Mouse (Mus musculus) ES-CJ7 (cell line): ENCODE data around the gene Fam174a.

Source experiments
- DNase-seq: peaks from one replicate; pipeline ENCODE4 v3.0.0; 2011; ENCODE audit warnings: low read depth, low spot score

The Fam174a gene

DNA sequence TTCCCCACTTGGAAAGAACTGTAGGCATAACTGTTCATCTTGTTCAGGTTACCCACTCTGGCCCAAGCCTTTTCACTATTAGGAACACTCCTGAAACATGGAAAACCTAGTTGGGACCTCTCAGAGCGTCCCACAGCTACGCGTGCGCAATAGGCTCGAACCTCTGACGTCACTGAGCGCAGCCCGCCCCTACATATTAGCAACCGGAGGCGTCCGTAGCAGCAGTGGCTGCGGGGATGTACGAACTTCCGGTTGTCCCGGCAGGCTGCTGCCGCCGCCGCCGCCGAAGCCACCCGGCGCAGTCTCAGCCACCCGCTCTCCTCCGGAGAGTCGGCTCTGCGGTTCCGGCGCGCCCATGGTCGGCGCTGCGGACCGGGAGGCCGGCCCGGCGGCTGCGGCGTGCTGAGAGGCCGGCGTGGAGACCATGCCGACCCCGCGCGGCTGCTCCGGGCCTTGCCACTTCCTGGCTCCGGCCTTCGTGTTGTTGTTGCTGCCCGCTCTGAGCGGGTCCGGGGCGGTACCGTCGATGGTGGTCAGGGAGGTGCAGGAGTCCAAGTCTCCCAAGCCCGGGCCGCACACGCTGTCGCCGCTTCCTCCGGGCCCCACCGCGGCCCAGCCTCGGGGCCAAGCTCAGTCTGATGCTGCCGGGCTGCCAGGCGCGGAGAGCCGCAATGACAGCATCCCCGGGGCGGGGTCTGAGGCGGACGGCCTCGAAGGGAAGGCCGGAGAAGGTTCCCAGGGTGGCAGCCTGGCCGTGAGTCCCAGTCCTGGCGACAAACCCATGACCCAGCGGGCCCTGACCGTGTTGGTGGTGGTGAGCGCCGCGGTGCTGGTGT lies at the start of gene Fam174a:
TSS of gene Fam174a (plus strand) at position 231 of the 836 bp plus-strand sequence.
- DNase-seq: peak; percentile 96

DNA sequence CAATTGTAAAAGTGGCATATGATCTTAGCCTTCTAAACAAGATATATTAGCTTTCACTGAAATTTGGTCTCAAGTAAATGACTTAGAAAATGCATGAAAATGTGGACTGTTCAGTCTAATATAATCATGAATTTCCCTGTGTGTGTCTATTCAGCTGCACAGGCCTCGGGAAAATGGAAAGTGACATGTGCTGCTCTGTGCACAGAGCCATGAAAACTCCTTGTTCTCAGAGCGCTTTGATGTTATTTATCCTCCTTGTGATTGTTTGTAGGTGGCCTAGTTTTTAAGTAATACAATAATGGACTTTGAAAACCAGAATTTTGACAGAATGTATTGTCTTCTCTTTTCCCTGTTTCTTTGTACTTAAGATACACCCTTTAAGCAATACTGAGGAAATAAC lies 49.6 kb upstream of the Fam174a start:
- DNase-seq: no peak

DNA sequence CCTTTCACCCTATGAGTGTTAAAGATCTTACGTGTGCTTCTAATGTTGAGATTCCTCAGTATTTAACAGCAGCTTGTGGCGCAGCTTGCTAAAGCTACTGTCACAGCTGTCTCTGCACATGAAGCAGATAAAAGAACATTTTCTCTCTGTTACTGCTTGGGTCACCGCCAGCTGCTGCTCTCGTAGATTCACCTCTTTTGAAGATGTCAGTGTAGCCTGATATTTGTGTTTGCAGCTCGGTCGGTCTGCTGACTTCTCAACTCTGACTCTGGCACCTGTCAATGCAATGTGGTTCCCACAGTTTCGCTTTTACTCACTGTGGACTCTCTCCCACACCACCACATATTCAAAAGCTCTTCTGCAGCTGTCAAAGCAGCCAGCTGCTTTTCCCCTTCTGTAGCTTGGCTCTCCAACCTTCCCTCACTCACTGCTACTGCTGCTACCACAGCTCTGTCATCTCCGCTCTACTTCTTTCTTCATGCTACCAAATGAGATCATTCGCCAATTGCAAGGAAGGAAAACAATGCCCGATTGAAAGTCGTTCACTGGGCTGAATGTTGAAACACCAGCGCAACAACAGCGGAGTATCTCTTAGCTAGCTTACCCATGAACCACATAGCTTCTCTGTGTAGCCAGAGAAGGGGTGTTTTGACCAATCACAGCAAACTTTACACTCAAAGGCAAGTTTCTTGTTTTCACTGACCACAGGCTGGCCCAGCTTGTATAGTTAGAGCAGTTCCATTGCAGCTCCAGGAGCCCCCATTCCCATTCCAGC lies 45.3 kb upstream of the Fam174a start:
- no peak for DNase-seq

DNA sequence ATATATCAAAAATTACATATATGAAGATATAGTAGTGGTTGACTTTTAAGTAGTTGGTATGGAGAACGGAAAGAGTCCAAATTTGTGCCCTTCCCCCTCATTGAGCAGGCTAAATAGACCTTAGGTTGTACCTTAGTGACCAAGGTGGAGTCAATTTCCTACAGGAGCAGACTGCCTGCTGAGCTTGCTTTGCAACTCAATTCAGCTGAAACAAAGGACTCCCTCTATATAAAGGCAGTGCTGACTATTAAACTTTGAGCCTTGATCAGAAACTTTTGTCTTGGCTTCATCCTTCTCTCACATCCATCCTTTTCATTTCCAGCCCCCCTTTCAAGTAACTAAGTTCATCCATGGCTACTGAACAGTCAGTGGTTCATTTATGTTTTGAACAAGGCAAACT lies 40.1 kb upstream of the Fam174a start:
- DNase-seq: peak; percentile 88

DNA sequence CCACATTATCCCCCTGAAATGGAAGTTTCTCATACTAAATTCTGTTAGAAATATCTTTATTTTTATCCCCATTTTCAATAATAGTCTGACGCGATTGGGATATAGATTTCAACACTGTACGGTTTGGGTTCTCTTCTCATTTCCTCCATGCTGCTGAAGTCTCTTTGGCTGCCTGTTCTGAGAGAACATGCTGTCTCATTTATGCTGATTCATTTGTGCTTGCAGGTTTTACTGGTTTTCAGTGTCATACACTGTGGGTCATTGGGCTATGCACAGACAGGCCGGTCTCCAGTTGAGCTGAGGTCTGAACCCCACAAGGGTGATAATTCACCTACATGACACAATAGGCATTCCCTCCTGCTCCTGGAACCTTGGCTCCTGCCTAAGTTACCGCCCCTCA lies 5.1 kb upstream of the Fam174a start:
- no peak for DNase-seq

DNA sequence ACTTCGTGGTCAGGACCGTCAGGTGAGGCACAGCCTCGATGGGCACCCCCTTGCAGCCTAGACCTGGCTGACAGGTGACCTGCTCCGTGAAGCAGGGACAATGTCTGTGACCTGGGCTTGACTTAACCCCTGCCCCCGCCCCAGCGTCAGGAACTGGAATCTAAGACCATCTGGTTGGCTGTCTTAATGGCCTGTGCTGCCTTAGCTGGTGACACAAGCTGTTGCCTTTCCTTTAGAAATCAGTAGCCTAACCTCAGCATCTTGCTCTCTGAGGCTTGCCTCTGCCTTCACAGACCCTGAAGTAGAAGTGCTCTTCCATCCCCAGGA lies 769 bp downstream of the Fam174a start:
- peak; percentile 32 for DNase-seq

DNA sequence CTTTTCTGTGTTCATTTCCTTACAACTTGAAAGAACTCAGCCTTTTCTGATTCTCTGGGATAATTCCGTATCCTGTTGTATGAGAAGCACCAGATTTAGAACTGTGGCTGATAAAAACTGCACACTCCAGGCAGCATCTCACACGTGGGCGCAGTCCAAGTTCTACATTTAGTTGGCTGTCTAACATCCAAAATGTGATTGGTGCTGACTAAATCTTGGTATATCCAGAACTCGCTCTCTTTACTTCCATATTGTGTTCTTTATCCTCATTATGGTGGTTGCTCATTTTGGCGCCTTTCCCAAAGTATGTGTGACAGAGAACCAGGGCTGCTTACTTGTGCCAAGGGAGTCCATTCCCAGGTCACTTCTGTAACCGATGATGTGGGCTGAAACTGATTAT lies 2.6 kb downstream of the Fam174a start:
- DNase-seq: no peak

- DNase-seq: no peak
Measured at GRCm38 (mm10) chr1:95322219-95322618, 8.8 kb downstream of the Fam174a start.

DNA sequence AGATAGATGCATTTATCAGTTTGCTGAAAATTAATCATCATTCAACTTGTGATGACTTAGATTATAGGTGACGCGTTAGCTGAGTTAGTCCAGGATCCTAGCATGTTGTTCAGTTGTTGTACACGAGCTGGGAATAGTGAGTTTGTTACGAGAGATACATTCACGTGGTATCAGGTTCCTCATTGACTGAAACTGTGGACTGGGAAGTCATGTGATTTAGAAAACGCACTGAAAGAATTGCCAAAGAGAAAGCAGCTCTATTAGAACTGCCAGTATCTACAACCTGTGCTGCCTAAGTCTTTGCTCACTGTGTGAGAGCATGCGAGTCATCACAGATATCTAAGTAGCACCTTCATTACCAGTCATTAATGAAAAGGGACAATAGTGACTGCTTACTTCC lies 9.6 kb downstream of the Fam174a start:
- no peak for DNase-seq

- DNase-seq: no peak
Measured at GRCm38 (mm10) chr1:95326856-95327255, 13.4 kb downstream of the Fam174a start.

- no peak for DNase-seq
Measured at GRCm38 (mm10) chr1:95339618-95340017, 26.2 kb downstream of the Fam174a start.

DNA sequence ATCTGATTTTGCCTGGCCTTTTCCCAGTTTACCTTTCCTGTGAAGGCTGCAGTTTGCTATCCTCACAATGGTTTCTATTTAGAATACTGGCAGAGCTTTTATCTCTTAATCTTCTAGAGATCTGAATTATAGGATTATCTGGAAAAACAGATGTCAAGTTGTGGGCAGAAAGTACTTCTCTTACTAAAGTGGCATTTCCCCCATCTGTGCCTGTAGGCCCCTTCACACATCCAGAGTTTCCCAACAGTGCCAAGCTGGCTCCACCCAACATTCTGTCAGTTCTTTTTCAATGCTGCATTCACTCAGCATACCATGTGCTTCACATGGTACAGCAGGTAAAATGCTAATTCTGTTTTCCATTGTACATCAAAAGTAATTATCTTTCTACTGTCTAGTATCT lies 28.8 kb downstream of the Fam174a start:
- no peak for DNase-seq

- DNase-seq: no peak
Measured at GRCm38 (mm10) chr1:95343585-95344485, 30.4 kb downstream of the Fam174a start.

DNA sequence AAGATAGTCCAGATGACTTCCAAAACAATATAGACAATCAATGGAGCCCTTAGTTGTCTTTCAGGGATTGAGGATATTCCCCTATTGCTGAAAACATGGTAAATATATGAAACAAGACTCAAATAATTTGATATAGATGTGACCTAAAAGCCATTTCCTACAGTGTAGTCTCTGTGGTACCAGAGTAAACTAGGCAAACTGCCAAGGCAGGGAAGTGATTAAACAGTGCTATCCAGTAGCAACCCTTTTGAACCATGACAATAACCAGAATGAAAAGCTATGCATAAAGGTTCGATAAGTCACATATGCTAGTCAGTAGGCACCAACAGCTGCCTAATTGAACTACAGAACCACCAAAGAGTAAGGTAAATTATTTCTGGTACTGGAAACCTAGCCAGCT lies 40.7 kb downstream of the Fam174a start:
- DNase-seq: no peak

DNA sequence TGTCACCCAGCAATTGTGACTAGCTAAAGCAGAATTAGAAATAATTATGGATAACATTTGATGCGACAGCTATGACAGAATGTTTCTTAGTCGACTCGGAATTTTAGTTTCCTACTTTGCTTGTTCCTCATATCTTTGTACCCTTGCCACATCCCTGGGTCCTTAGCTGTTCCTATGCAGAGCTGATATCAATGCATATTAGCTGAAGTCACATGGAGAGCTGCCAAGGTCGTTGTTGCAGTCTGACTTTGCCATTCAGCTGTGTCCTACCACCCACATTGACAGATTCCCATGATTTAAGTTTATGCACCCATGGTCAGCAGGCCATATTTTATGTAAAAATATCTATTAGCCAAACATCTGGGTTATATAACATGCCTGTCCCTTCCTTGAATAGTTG lies 43.5 kb downstream of the Fam174a start:
- no peak for DNase-seq

- DNase-seq: no peak
Measured at GRCm38 (mm10) chr1:95363692-95364091, 50.3 kb downstream of the Fam174a start.

DNA sequence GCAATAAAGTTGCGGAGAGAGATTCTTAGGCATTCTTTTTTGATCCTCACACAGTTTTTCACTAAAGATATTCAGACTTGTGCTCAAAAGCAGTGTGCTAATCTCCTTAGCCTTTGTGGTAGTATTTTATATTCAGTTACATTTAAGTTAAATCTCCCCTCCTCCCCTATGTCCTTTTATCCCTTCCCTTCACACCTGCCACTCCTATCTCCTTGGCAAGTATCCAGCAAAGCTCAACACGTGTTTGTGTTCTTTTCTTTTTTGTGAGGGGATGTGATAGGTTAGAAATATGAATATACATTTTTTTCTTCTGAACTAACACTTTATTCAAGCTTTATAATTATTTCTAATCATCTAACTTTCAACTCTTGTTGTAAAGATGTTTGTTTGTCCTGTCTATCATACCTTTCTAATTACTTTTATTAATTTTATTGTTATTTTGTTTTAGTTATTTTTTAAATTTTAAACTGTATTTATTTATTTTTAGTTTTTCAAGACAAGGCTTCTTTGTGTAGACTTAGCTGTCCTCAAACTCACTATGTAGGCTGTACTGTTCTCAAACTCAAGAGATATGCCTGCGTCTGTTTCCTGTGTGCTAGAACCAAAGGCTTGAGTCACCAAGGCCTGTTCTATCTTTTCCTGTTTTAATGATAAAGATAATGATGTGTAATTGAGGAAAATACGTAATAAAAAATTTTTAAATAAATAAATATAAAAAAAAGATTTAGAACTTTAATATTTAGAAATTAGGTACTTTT lies 53.4 kb downstream of the Fam174a start:
- no peak for DNase-seq

- no peak for DNase-seq
Measured at GRCm38 (mm10) chr1:95367748-95368147, 54.3 kb downstream of the Fam174a start.

DNA sequence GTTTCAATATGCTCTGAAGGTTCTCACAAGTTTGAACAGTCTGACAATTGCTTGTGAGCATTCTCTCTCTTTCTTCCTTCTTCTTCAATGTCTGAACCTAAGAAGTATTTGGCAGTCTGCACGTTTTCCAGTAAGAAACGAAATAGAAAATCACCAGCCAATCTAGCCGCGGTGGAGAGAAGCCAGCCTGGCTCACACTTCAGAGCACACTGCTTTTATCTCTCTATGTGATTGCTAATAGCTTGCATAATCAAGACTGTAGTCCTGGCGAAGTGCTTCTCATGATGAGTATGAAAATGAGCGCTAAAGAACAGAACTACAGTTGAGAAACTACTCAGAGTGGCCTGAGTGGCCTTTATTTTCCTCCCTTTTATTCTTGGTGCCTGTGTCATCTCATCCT lies 62.0 kb downstream of the Fam174a start:
- no peak for DNase-seq

DNA sequence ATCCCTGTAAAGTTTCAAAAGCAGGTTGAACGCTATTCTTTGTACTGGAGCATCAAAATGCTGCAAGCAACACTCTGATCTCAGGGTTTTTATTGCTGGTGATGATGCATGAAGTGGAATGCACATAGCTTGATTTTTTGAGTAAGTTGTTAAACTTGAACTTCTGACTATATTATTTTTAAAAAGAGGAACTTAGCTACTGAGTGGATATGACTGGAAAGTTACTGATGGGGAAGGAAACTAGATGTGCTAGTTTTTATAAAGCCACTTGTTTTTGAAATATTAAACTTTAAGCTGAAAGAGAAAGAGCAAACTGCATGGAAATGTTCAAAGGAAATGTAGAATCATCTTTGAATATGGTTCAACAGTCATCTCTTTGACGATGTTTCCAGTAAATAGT lies 67.6 kb downstream of the Fam174a start:
- no peak for DNase-seq
